Mouse (Mus musculus): ENCODE results near the gene Camk2n1. TPM values are rescaled to one million over a fixed set of nuclear protein-coding genes. Genes with fewer than 3 reads are reported as not detected.

The Camk2n1 gene
- total RNA-seq, 2 experiments from 2014 or later, result 5.9 to 7.2 TPM

- peak; percentile 68 for DNase-seq
These were observed 10.7 kb downstream of the Camk2n1 start for GRCm38 (mm10) chr4:138464667-138465353.

GRCm38 (mm10) chr4:138465446-138465845, 11.3 kb downstream of the Camk2n1 start:
- no peak for DNase-seq

- DNase-seq, result no peak
These were observed 12.6 kb downstream of the Camk2n1 start for GRCm38 (mm10) chr4:138466690-138467089.

GRCm38 (mm10) chr4:138467451-138467850, 13.3 kb downstream of the Camk2n1 start:
- no peak for DNase-seq

GRCm38 (mm10) chr4:138469080-138469479, 15.0 kb downstream of the Camk2n1 start:
- DNase-seq, result peak; percentile 34

GRCm38 (mm10) chr4:138471241-138471640, 17.1 kb downstream of the Camk2n1 start:
- no peak for DNase-seq

- DNase-seq, result no peak
These were observed 25.5 kb downstream of the Camk2n1 start for GRCm38 (mm10) chr4:138479595-138479994.

- DNase-seq, result no peak
These were observed 26.8 kb downstream of the Camk2n1 start for GRCm38 (mm10) chr4:138480962-138481361.

GRCm38 (mm10) chr4:138482721-138483120, 28.6 kb downstream of the Camk2n1 start:
- no peak for DNase-seq

GRCm38 (mm10) chr4:138488241-138488640, 34.1 kb downstream of the Camk2n1 start:
- DNase-seq, result no peak

- DNase-seq, result no peak
These were observed 37.0 kb downstream of the Camk2n1 start for GRCm38 (mm10) chr4:138491088-138491487.

- DNase-seq, result peak; percentile 82
These were observed 39.3 kb downstream of the Camk2n1 start for GRCm38 (mm10) chr4:138493161-138494001.

GRCm38 (mm10) chr4:138494905-138495304, 40.8 kb downstream of the Camk2n1 start:
- peak; percentile 41 for DNase-seq

- DNase-seq, result no peak
These were observed 41.7 kb downstream of the Camk2n1 start for GRCm38 (mm10) chr4:138495775-138496174.

GRCm38 (mm10) chr4:138496746-138497520, 42.8 kb downstream of the Camk2n1 start:
- no peak for DNase-seq

GRCm38 (mm10) chr4:138499856-138500645, 45.9 kb downstream of the Camk2n1 start:
- DNase-seq, result no peak

- no peak for DNase-seq
These were observed 46.9 kb downstream of the Camk2n1 start for GRCm38 (mm10) chr4:138501048-138501447.

GRCm38 (mm10) chr4:138504632-138505101, 50.6 kb downstream of the Camk2n1 start:
- no peak for DNase-seq

GRCm38 (mm10) chr4:138505171-138505870, 51.2 kb downstream of the Camk2n1 start:
- DNase-seq, result peak; percentile 53

- DNase-seq, result no peak
These were observed 53.8 kb downstream of the Camk2n1 start for GRCm38 (mm10) chr4:138507903-138508302.
